ENCODE assay signal across 8 mouse cellular contexts in genomic region chr5:143548922-143549321, GRCm38 (mm10). TPM values are rescaled to one million over a fixed set of nuclear protein-coding genes. Genes with fewer than 3 reads are reported as not detected.
DNase-seq lines count a peak whose midpoint lies in the region; ATAC-seq and TF ChIP-seq lines count a peak whose summit lies in the region.
"Not testable (repeated sequence)": the region's sequence is repeated elsewhere in the genome, so short reads cannot be mapped to it uniquely, and the experiment has no call there.

No protein-coding gene starts in this region.

- peak; percentile 51 for ATAC-seq in forebrain, embryonic 14.5 days
- peak; percentile 53 for ATAC-seq in hindbrain, embryonic 14.5 days (ENCODE audit: low FRiP score)
- peak; percentile 36 for ATAC-seq in lung, embryonic 15.5 days (ENCODE audit: borderline replicate concordance, extremely low read depth, low FRiP score, low TSS enrichment)
- peak; percentile 54 for ATAC-seq in neural tube, embryonic 11.5 days (ENCODE audit: insufficient read depth, low FRiP score, low TSS enrichment)

- not testable (repeated sequence) for H3K27ac ChIP-seq in CH12.LX (ENCODE audit: insufficient read depth, low read depth)
- H3K27ac ChIP-seq in forebrain, embryonic 14.5 days (ENCODE audit: low read depth, low read length), result peak overlapping the region; percentile 55; the same call in 1 of the 2 replicates
- H3K27ac ChIP-seq in hindbrain, embryonic 14.5 days, result peak overlapping the region; percentile 68
- peak overlapping the region; percentile 73 for H3K27ac ChIP-seq in left cerebral cortex, adult 2 months
- peak overlapping the region; percentile 68 for H3K27ac ChIP-seq in lung, embryonic 15.5 days
- H3K27ac ChIP-seq in neural tube, embryonic 11.5 days (ENCODE audit: low read depth, low read length), result 0 out of 2 replicates have a peak overlapping the region, but pooled peaks have one; percentile 62
- H3K27ac ChIP-seq in testis, adult 2 months (ENCODE audit: control insufficient read depth, insufficient read depth, low read depth, low read length), result peak overlapping the region; percentile 72

- H3K27me3 ChIP-seq in CH12.LX (replicated peaks), result peaks cover 17% of the 10 kb centered on the region
- H3K27me3 ChIP-seq in forebrain, embryonic 14.5 days (replicated peaks; ENCODE audit: control insufficient read depth, insufficient read depth, low read length); hindbrain, embryonic 14.5 days (ENCODE audit: control insufficient read depth, insufficient read depth, low read length); lung, embryonic 15.5 days; neural tube, embryonic 11.5 days (ENCODE audit: control insufficient read depth, insufficient read depth, low read length); testis, adult 2 months (ENCODE audit: control insufficient read depth, insufficient read depth, low read length): not testable (repeated sequence)

- not testable (repeated sequence) for H3K9me3 ChIP-seq in CH12.LX (replicated peaks; ENCODE audit: low read length); forebrain, embryonic 14.5 days (replicated peaks; ENCODE audit: control insufficient read depth, low read length); hindbrain, embryonic 14.5 days (ENCODE audit: control insufficient read depth, low read length); lung, embryonic 15.5 days; neural tube, embryonic 11.5 days (ENCODE audit: control insufficient read depth, low read length)

- TF ChIP-seq POLR2A in CH12.LX (IDR thresholded peaks at IDR 0.05; ENCODE audit: low read depth, low read length); testis, adult 2 months (IDR thresholded peaks at IDR 0.05; ENCODE audit: control insufficient read depth, low read depth, low read length): not testable (repeated sequence)

- dilution Hi-C loops in CH12.LX (cut with MboI; ENCODE audit: extremely low pct_ligation_motif_present, extremely low pct_unique_long_range_greater_than_20kb, low sequenced_read_pairs), result not testable (repeated sequence)

- peak overlapping the region; percentile 60 to 93 (median 60) for H3K4me3 ChIP-seq in CH12.LX (replicated peaks in 1 of 3; ENCODE audit: low read depth in 2 of 3, low read length in 2 of 3, poor library complexity in 1 of 3)
- peak overlapping the region; percentile 55 for H3K4me3 ChIP-seq in forebrain, embryonic 14.5 days (ENCODE audit: low read depth, low read length)
- H3K4me3 ChIP-seq in hindbrain, embryonic 14.5 days (replicated peaks; ENCODE audit: low read length), result peak overlapping the region; percentile 53
- H3K4me3 ChIP-seq in left cerebral cortex, adult 2 months, result peak overlapping the region; percentile 88
- peak overlapping the region; percentile 71 for H3K4me3 ChIP-seq in lung, embryonic 15.5 days
- peak overlapping the region; percentile 66 for H3K4me3 ChIP-seq in neural tube, embryonic 11.5 days (ENCODE audit: low read depth, low read length)
- H3K4me3 ChIP-seq in testis, adult 2 months (ENCODE audit: control insufficient read depth, low read depth, low read length), result peak overlapping the region; percentile 99

- not testable (repeated sequence) for TF ChIP-seq RAD21 in CH12.LX (IDR thresholded peaks at IDR 0.05; ENCODE audit: low read depth, low read length)

- in situ Hi-C loops in CH12.LX (cut with MboI; ENCODE audit: low pct_ligation_motif_present, low pct_unique_long_range_greater_than_20kb, low sequenced_read_pairs), result loop anchor here (5.0 kb wide), 1 partner anchor 112 kb away; no protein-coding TSS in a partner anchor

- not testable (repeated sequence) for TF ChIP-seq CTCF in CH12.LX (conservative IDR thresholded peaks at IDR 0.05 in 1 of 2, IDR thresholded peaks at IDR 0.05 in 1 of 2; ENCODE audit: low read depth in 2 of 2, low read length in 2 of 2); left cerebral cortex, adult 2 months (IDR thresholded peaks at IDR 0.05); testis, adult 2 months (IDR thresholded peaks at IDR 0.05; ENCODE audit: control insufficient read depth, insufficient read depth, insufficient replicate concordance, low read depth, low read length)

- not testable (repeated sequence) for TF ChIP-seq EP300 in CH12.LX (IDR thresholded peaks at IDR 0.05; ENCODE audit: low read length)

- H3K9ac ChIP-seq in CH12.LX (ENCODE audit: insufficient read depth, low read depth), result peak overlapping the region; percentile 84
- H3K9ac ChIP-seq in forebrain, embryonic 14.5 days (ENCODE audit: low read length), result peak overlapping the region; percentile 84
- peak overlapping the region; percentile 76 for H3K9ac ChIP-seq in hindbrain, embryonic 14.5 days
- H3K9ac ChIP-seq in lung, embryonic 15.5 days, result peak overlapping the region; percentile 74
- peak overlapping the region; percentile 67 for H3K9ac ChIP-seq in neural tube, embryonic 11.5 days (ENCODE audit: low read length)

- H3K4me2 ChIP-seq in CH12.LX (ENCODE audit: insufficient read depth, low read depth, poor library complexity, severe bottlenecking), result peak overlapping the region; percentile 90
- H3K4me2 ChIP-seq in forebrain, embryonic 14.5 days (ENCODE audit: low read length), result peak overlapping the region; percentile 79
- peak overlapping the region; percentile 73 for H3K4me2 ChIP-seq in hindbrain, embryonic 14.5 days (replicated peaks)
- H3K4me2 ChIP-seq in lung, embryonic 15.5 days, result peak overlapping the region; percentile 78
- peak overlapping the region; percentile 88 for H3K4me2 ChIP-seq in neural tube, embryonic 11.5 days (ENCODE audit: low read depth)

- peaks cover 0 to 16% of the 10 kb centered on the region in 2 experiments for H3K36me3 ChIP-seq in CH12.LX (replicated peaks in 1 of 2; ENCODE audit: control insufficient read depth in 1 of 2, insufficient read depth in 1 of 2, low read length in 1 of 2)
- not testable (repeated sequence) for H3K36me3 ChIP-seq in forebrain, embryonic 14.5 days (ENCODE audit: control insufficient read depth, insufficient read depth, low read length); hindbrain, embryonic 14.5 days (replicated peaks; ENCODE audit: control insufficient read depth, insufficient read depth); lung, embryonic 15.5 days; neural tube, embryonic 11.5 days (ENCODE audit: control insufficient read depth, insufficient read depth, low read length); testis, adult 2 months (ENCODE audit: control insufficient read depth, insufficient read depth, low read length)

- peaks cover 0 to 28% of the 10 kb centered on the region in 2 experiments; a peak in 2 of 4 replicates for H3K4me1 ChIP-seq in CH12.LX (ENCODE audit: control insufficient read depth in 1 of 2, insufficient read depth in 2 of 2)
- H3K4me1 ChIP-seq in forebrain, embryonic 14.5 days (ENCODE audit: control insufficient read depth, insufficient read depth, low read length), result peaks cover 15% of the 10 kb centered on the region
- H3K4me1 ChIP-seq in hindbrain, embryonic 14.5 days (replicated peaks; ENCODE audit: control insufficient read depth, insufficient read depth, low read length), result peaks cover 29% of the 10 kb centered on the region
- H3K4me1 ChIP-seq in lung, embryonic 15.5 days, result peaks cover 23% of the 10 kb centered on the region
- H3K4me1 ChIP-seq in neural tube, embryonic 11.5 days (ENCODE audit: control insufficient read depth, insufficient read depth, low read length); testis, adult 2 months (ENCODE audit: control insufficient read depth, insufficient read depth, low read length): not testable (repeated sequence)

- H3K79me2 ChIP-seq in CH12.LX (replicated peaks; ENCODE audit: control insufficient read depth, extremely low read depth, insufficient read depth, poor library complexity, severe bottlenecking), result not testable (repeated sequence)

- under 1% methylated on average over 17 of the region's 28 CpGs for WGBS in forebrain, embryonic 14.5 days
- under 1% methylated on average over 22 of the region's 28 CpGs for WGBS in hindbrain, embryonic 14.5 days
- under 1% methylated on average over 15 of the region's 28 CpGs for WGBS in lung, embryonic 15.5 days
- 0% methylated on average over 17 of the region's 28 CpGs for WGBS in neural tube, embryonic 11.5 days

- not testable (repeated sequence) for DNase-seq in CH12.LX (ENCODE audit: extremely low read depth); hindbrain, embryonic 14.5 days (ENCODE audit: low spot score)
- DNase-seq in cerebellum, adult 9-10 months, result peak; percentile 53
- DNase-seq in forebrain, embryonic 14.5 days (ENCODE audit: low spot score), result peak; percentile 22
- DNase-seq in left cerebral cortex, adult 2 months (ENCODE audit: extremely low spot score in 1 of 2, low spot score in 2 of 2), result peak in 1 of 2 experiments; percentile 36
- DNase-seq in neural tube, embryonic 11.5 days (ENCODE audit: low spot score), result peak; percentile 22

- intact Hi-C loops in left cerebral cortex, adult 2 months (cut with DNase I), result loop anchor here (1.0 to 5.0 kb wide), 4 partner anchors 21 to 220 kb away; partner anchors contain the start of genes Rac1 and Zdhhc4

RNA-seq across cellular contexts. Expression of gene Rac1, which starts 21.1 kb away (rescaled TPM):
- total RNA-seq in CH12.LX (2012; rRNA removed), result 138 and 144 TPM in 2 replicates
- total RNA-seq in CH12.LX (2014; rRNA removed), result 199 and 201 TPM in 2 replicates
- polyA plus RNA-seq in CH12.LX (2012; ENCODE audit: insufficient read length, low read depth), result 222 and 256 TPM in 2 replicates
- 383 and 409 TPM in 2 replicates for polyA plus RNA-seq in forebrain, embryonic 14.5 days (2014; fragmentation: Nextera tagmentation; extraction: Ambion mirVana)
- 473 and 504 TPM in 2 replicates for polyA plus RNA-seq in hindbrain, embryonic 14.5 days (2014; fragmentation: Nextera tagmentation; extraction: Ambion mirVana)
- total RNA-seq in left cerebral cortex, adult 2 months (2021), result 100 to 1,000 TPM; 344 to 351 TPM
- 492 and 506 TPM in 2 replicates for polyA plus RNA-seq in lung, embryonic 15.5 days (2015; fragmentation: Nextera tagmentation; extraction: Ambion mirVana)
- 519 and 552 TPM in 2 replicates for polyA plus RNA-seq in neural tube, embryonic 11.5 days (2014; fragmentation: Nextera tagmentation; extraction: Ambion mirVana)
- 41.9 and 44.2 TPM in 2 replicates for polyA plus RNA-seq in testis, adult 2 months (2012; rRNA removed)
